Mouse (Mus musculus): ENCODE data around the gene Lyrm4. TPM values are rescaled to one million over a fixed set of nuclear protein-coding genes. Genes with fewer than 3 reads are reported as not detected.
A peak's percentile ranks its signal among the peaks of the same experiment; 100 is the strongest.

Lyrm4 gene
- polyA plus RNA-seq, 1 experiment from 2014 or later: 26.7 TPM

- Histone ChIP-seq H3K9ac (no peak overlapping the region), H3K9me3 (no peaks in the 10 kb centered on the region), H3K27me3 (no peaks in the 10 kb centered on the region), H3K4me2 (replicated peaks) (no peak overlapping the region), H3K36me3 (peaks cover 29% of the 10 kb centered on the region), H3K4me1 (no peaks in the 10 kb centered on the region), H3K27ac (no peak overlapping the region), H3K4me3 (no peak overlapping the region)
- no peak for ATAC-seq (ENCODE audit: low FRiP score, low read depth)
- 80% methylated on average over 4 of the region's 4 CpGs for WGBS
Measured at GRCm38 (mm10) chr13:35980471-35980870, 136.9 kb downstream of the Lyrm4 start.

GRCm38 (mm10) chr13:35976912-35977311 lies 140.4 kb downstream of the Lyrm4 start:
- no peaks in the 10 kb centered on the region for H3K9me3 ChIP-seq
- H3K4me2 ChIP-seq (replicated peaks): no peak overlapping the region
- no peak overlapping the region for H3K9ac ChIP-seq
- H3K4me3 ChIP-seq: no peak overlapping the region
- H3K4me1 ChIP-seq: no peaks in the 10 kb centered on the region
- no peak overlapping the region for H3K27ac ChIP-seq
- H3K27me3 ChIP-seq: no peaks in the 10 kb centered on the region
- peaks cover 29% of the 10 kb centered on the region for H3K36me3 ChIP-seq
- 90% methylated on average over 7 of the region's 7 CpGs for WGBS
- no peak for ATAC-seq (ENCODE audit: low FRiP score, low read depth)

- Histone ChIP-seq H3K9me3 (no peaks in the 10 kb centered on the region), H3K4me1 (peaks cover 12% of the 10 kb centered on the region; the same call in 1 of the 2 replicates), H3K9ac (peak overlapping the region; percentile 77; the same call in 1 of the 2 replicates), H3K27me3 (peaks cover 24% of the 10 kb centered on the region), H3K4me3 (peak overlapping the region; percentile 65), H3K36me3 (no peaks in the 10 kb centered on the region), H3K4me2 (replicated peaks) (peak overlapping the region; percentile 100), H3K27ac (no peak overlapping the region)
- WGBS: 28% methylated on average over 9 of the region's 9 CpGs
- no peak for ATAC-seq (ENCODE audit: low FRiP score, low read depth)
Measured at GRCm38 (mm10) chr13:35969829-35970228, 147.5 kb downstream of the Lyrm4 start.

- H3K4me1 ChIP-seq: peaks cover 12% of the 10 kb centered on the region; the same call in 1 of the 2 replicates
- WGBS: under 1% methylated on average over 18 of the region's 18 CpGs
- peak overlapping the region; percentile 77 for H3K9ac ChIP-seq
- peak overlapping the region; percentile 65 for H3K4me3 ChIP-seq
- peaks cover 24% of the 10 kb centered on the region for H3K27me3 ChIP-seq
- 0 out of 2 replicates have a peak, but pooled peaks have one; percentile 6 for ATAC-seq (ENCODE audit: low FRiP score, low read depth)
- peak overlapping the region; percentile 100 for H3K4me2 ChIP-seq (replicated peaks)
- H3K27ac ChIP-seq: no peak overlapping the region
- H3K36me3 ChIP-seq: no peaks in the 10 kb centered on the region
- H3K9me3 ChIP-seq: no peaks in the 10 kb centered on the region
Measured at GRCm38 (mm10) chr13:35969431-35969721, 147.9 kb downstream of the Lyrm4 start.

GRCm38 (mm10) chr13:35968719-35969430 lies 148.5 kb downstream of the Lyrm4 start:
- Histone ChIP-seq H3K9ac (peak overlapping the region; percentile 77), H3K4me1 (peaks cover 12% of the 10 kb centered on the region; the same call in 1 of the 2 replicates), H3K27me3 (peaks cover 24% of the 10 kb centered on the region), H3K36me3 (no peaks in the 10 kb centered on the region), H3K9me3 (no peaks in the 10 kb centered on the region), H3K27ac (no peak overlapping the region), H3K4me3 (peak overlapping the region; percentile 65), H3K4me2 (replicated peaks) (peak overlapping the region; percentile 100)
- under 1% methylated on average over 57 of the region's 57 CpGs for WGBS
- peak; percentile 59 for ATAC-seq (ENCODE audit: low FRiP score, low read depth)

- under 1% methylated on average over 38 of the region's 38 CpGs for WGBS
- no peak overlapping the region; the same call in 1 of the 2 replicates for H3K27ac ChIP-seq
- H3K36me3 ChIP-seq: no peaks in the 10 kb centered on the region
- peak; percentile 52 for ATAC-seq (ENCODE audit: low FRiP score, low read depth)
- peak overlapping the region; percentile 100 for H3K4me2 ChIP-seq (replicated peaks)
- H3K4me1 ChIP-seq: peaks cover 12% of the 10 kb centered on the region; the same call in 1 of the 2 replicates
- peaks cover 24% of the 10 kb centered on the region for H3K27me3 ChIP-seq
- no peaks in the 10 kb centered on the region for H3K9me3 ChIP-seq
- peak overlapping the region; percentile 77 for H3K9ac ChIP-seq
- peak overlapping the region; percentile 65 for H3K4me3 ChIP-seq
Measured at GRCm38 (mm10) chr13:35968131-35968718, 149.1 kb downstream of the Lyrm4 start.

- Histone ChIP-seq H3K4me2 (replicated peaks) (peak overlapping the region; percentile 100), H3K36me3 (no peaks in the 10 kb centered on the region), H3K4me3 (peak overlapping the region; percentile 65), H3K27me3 (peaks cover 24% of the 10 kb centered on the region), H3K9me3 (no peaks in the 10 kb centered on the region), H3K4me1 (peaks cover 12% of the 10 kb centered on the region; the same call in 1 of the 2 replicates), H3K9ac (peak overlapping the region; percentile 77), H3K27ac (no peak overlapping the region)
- 2% methylated on average over 14 of the region's 15 CpGs for WGBS
- ATAC-seq (ENCODE audit: low FRiP score, low read depth): peak; percentile 45; the same call in 1 of the 2 replicates
Measured at GRCm38 (mm10) chr13:35967690-35968089, 149.6 kb downstream of the Lyrm4 start.

- H3K4me1 ChIP-seq: 0 out of 2 replicates have a peak, but pooled peaks cover 5% of the 10 kb centered on the region
- peaks cover 12% of the 10 kb centered on the region for H3K27me3 ChIP-seq
- no peak overlapping the region for H3K4me2 ChIP-seq (replicated peaks)
- no peak overlapping the region for H3K27ac ChIP-seq
- H3K9ac ChIP-seq: no peak overlapping the region
- H3K4me3 ChIP-seq: no peak overlapping the region
- H3K9me3 ChIP-seq: no peaks in the 10 kb centered on the region
- ATAC-seq (ENCODE audit: low FRiP score, low read depth): no peak
- 83% methylated on average over 4 of the region's 4 CpGs for WGBS
- H3K36me3 ChIP-seq: no peaks in the 10 kb centered on the region
Measured at GRCm38 (mm10) chr13:35963583-35963982, 153.7 kb downstream of the Lyrm4 start.

GRCm38 (mm10) chr13:35959391-35960067 lies 157.8 kb downstream of the Lyrm4 start:
- Histone ChIP-seq H3K9ac (no peak overlapping the region), H3K9me3 (no peaks in the 10 kb centered on the region), H3K27ac (no peak overlapping the region), H3K4me1 (no peaks in the 10 kb centered on the region), H3K4me3 (no peak overlapping the region), H3K27me3 (no peaks in the 10 kb centered on the region), H3K4me2 (replicated peaks) (no peak overlapping the region), H3K36me3 (no peaks in the 10 kb centered on the region)
- 61% methylated on average over 12 of the region's 12 CpGs for WGBS
- no peak for ATAC-seq (ENCODE audit: low FRiP score, low read depth)

GRCm38 (mm10) chr13:35958539-35958938 lies 158.8 kb downstream of the Lyrm4 start, which contains the start of gene Ppp1r3g:
Ppp1r3g (plus strand) TSS chr13:35958839.
- Histone ChIP-seq H3K4me3 (no peak within 1 kb of the TSS), H3K27ac (no peak within 1 kb of the TSS), H3K4me1 (no peaks in the 10 kb centered on the region), H3K36me3 (no peaks in the 10 kb centered on the region), H3K4me2 (replicated peaks) (no peak within 1 kb of the TSS), H3K9ac (no peak within 1 kb of the TSS), H3K27me3 (no peaks in the 10 kb centered on the region), H3K9me3 (no peaks in the 10 kb centered on the region)
- no peak for ATAC-seq (ENCODE audit: low FRiP score, low read depth)
- 97% methylated on average over 1 of the region's 1 CpGs for WGBS

GRCm38 (mm10) chr13:35949814-35950455 lies 167.4 kb downstream of the Lyrm4 start:
- H3K4me2 ChIP-seq (replicated peaks): no peak overlapping the region
- 0 out of 2 replicates have a peak, but pooled peaks cover 12% of the 10 kb centered on the region for H3K4me1 ChIP-seq
- 74% methylated on average over 17 of the region's 17 CpGs for WGBS
- H3K27ac ChIP-seq: no peak overlapping the region
- no peak for ATAC-seq (ENCODE audit: low FRiP score, low read depth)
- no peak overlapping the region for H3K4me3 ChIP-seq
- H3K9ac ChIP-seq: no peak overlapping the region
- H3K9me3 ChIP-seq: peaks cover 6% of the 10 kb centered on the region
- H3K36me3 ChIP-seq: no peaks in the 10 kb centered on the region
- H3K27me3 ChIP-seq: no peaks in the 10 kb centered on the region; the same call in 1 of the 2 replicates
